In genomic region chr6:97394473-97395075, GRCm38 (mm10) we compare ENCODE assay signal across 13 mouse cellular contexts.
DNase-seq lines count a peak whose midpoint lies in the region; ATAC-seq and TF ChIP-seq lines count a peak whose summit lies in the region.
"Had no signal": no experiment of that assay in that cellular context is flagged by ENCODE, and none has a peak within 500 bp of the region (broad histone marks: within the 10 kb centered on the region; RNA-seq: fewer than 3 reads in every experiment).

No protein-coding gene starts in this region.

- TF ChIP-seq CTCF in intestine, postnatal 0 days (IDR thresholded peaks at IDR 0.05; ENCODE audit: low read depth), result no peak

- no peak overlapping the region for H3K4me2 ChIP-seq in intestine, embryonic 15.5 days (replicated peaks)
- H3K4me2 ChIP-seq in intestine, postnatal 0 days (replicated peaks; ENCODE audit: low read depth), result no peak overlapping the region
- no peak overlapping the region for H3K4me2 ChIP-seq in hindbrain, embryonic 16.5 days (ENCODE audit: low read length)
- 0 out of 2 replicates have a peak overlapping the region, but pooled peaks have one; percentile 5 for H3K4me2 ChIP-seq in neural tube, embryonic 15.5 days
- H3K4me2 ChIP-seq: embryonic facial prominence, embryonic 15.5 days had no signal

- ATAC-seq in intestine, embryonic 15.5 days, result 0 out of 2 replicates have a peak, but pooled peaks have one; percentile 26
- no peak for ATAC-seq in intestine, postnatal 0 days
- ATAC-seq in hindbrain, embryonic 16.5 days, result 0 out of 2 replicates have a peak, but pooled peaks have one; percentile 16
- ATAC-seq in neural tube, embryonic 15.5 days (ENCODE audit: low FRiP score), result no peak

- H3K9me3 ChIP-seq in intestine, embryonic 15.5 days, result no peaks in the 10 kb centered on the region
- H3K9me3 ChIP-seq in intestine, postnatal 0 days (ENCODE audit: control insufficient read depth), result no peaks in the 10 kb centered on the region
- no peaks in the 10 kb centered on the region for H3K9me3 ChIP-seq in embryonic facial prominence, embryonic 10.5 days
- H3K9me3 ChIP-seq in hindbrain, embryonic 16.5 days (ENCODE audit: control insufficient read depth, low read length), result no peaks in the 10 kb centered on the region
- H3K9me3 ChIP-seq in neural tube, embryonic 15.5 days (replicated peaks), result no peaks in the 10 kb centered on the region
- H3K9me3 ChIP-seq: embryonic facial prominence, embryonic 15.5 days; megakaryocyte, embryonic 14.5 days had no signal

- H3K27me3 ChIP-seq in intestine, embryonic 15.5 days (replicated peaks), result no peaks in the 10 kb centered on the region
- no peaks in the 10 kb centered on the region for H3K27me3 ChIP-seq in intestine, postnatal 0 days (replicated peaks; ENCODE audit: control insufficient read depth, insufficient read depth, low read length)
- H3K27me3 ChIP-seq in embryonic facial prominence, embryonic 10.5 days (replicated peaks; ENCODE audit: low read depth, poor library complexity, severe bottlenecking), result no peaks in the 10 kb centered on the region
- H3K27me3 ChIP-seq in hindbrain, embryonic 16.5 days (replicated peaks; ENCODE audit: control insufficient read depth, insufficient read depth, low read length), result no peaks in the 10 kb centered on the region
- H3K27me3 ChIP-seq in neural tube, embryonic 15.5 days (replicated peaks), result no peaks in the 10 kb centered on the region
- H3K27me3 ChIP-seq: CH12.LX; embryonic facial prominence, embryonic 15.5 days; megakaryocyte, embryonic 14.5 days had no signal

- no peak overlapping the region for H3K9ac ChIP-seq in intestine, embryonic 15.5 days
- H3K9ac ChIP-seq in intestine, postnatal 0 days (ENCODE audit: low read depth, low read length), result no peak overlapping the region
- H3K9ac ChIP-seq in hindbrain, embryonic 16.5 days (ENCODE audit: low read depth, low read length), result no peak overlapping the region
- no peak overlapping the region for H3K9ac ChIP-seq in neural tube, embryonic 15.5 days (replicated peaks)
- H3K9ac ChIP-seq: embryonic facial prominence, embryonic 15.5 days; liver, embryonic 14.5 days had no signal

- no peak overlapping the region for H3K4me3 ChIP-seq in intestine, embryonic 15.5 days (replicated peaks)
- no peak overlapping the region for H3K4me3 ChIP-seq in intestine, postnatal 0 days (ENCODE audit: low read depth, low read length)
- H3K4me3 ChIP-seq in embryonic facial prominence, embryonic 10.5 days, result no peak overlapping the region
- H3K4me3 ChIP-seq in hindbrain, embryonic 16.5 days (ENCODE audit: low read length), result no peak overlapping the region
- H3K4me3 ChIP-seq in neural tube, embryonic 15.5 days (replicated peaks), result no peak overlapping the region
- H3K4me3 ChIP-seq: embryonic facial prominence, embryonic 15.5 days; megakaryocyte, embryonic 14.5 days had no signal

- no peak overlapping the region for H3K27ac ChIP-seq in intestine, embryonic 15.5 days
- no peak overlapping the region for H3K27ac ChIP-seq in intestine, postnatal 0 days (ENCODE audit: low read depth, low read length)
- H3K27ac ChIP-seq in embryonic facial prominence, embryonic 10.5 days (replicated peaks), result 0 out of 2 replicates have a peak overlapping the region, but pooled peaks have one; percentile 30
- no peak overlapping the region for H3K27ac ChIP-seq in hindbrain, embryonic 16.5 days (ENCODE audit: low read depth, low read length)
- 0 out of 2 replicates have a peak overlapping the region, but pooled peaks have one; percentile 41 for H3K27ac ChIP-seq in neural tube, embryonic 15.5 days (replicated peaks)
- H3K27ac ChIP-seq: liver, embryonic 14.5 days had no signal

- WGBS in intestine, embryonic 15.5 days, result 36% methylated on average over 12 of the region's 12 CpGs
- WGBS in intestine, postnatal 0 days, result 44% methylated on average over 12 of the region's 12 CpGs
- 43% methylated on average over 12 of the region's 12 CpGs for WGBS in embryonic facial prominence, embryonic 10.5 days
- WGBS in hindbrain, embryonic 16.5 days, result 41% methylated on average over 12 of the region's 12 CpGs
- WGBS in neural tube, embryonic 15.5 days, result 22% methylated on average over 12 of the region's 12 CpGs

- no peak for DNase-seq in embryonic facial prominence, embryonic 10.5 days (ENCODE audit: low spot score)
- no peak for DNase-seq in gastrocnemius, postnatal 25 days
- no peak for DNase-seq in frontal cortex, postnatal 14 days (ENCODE audit: low spot score in 2 of 2)
- DNase-seq in MN1 (ENCODE audit: low spot score), result no peak
- DNase-seq: gastrocnemius, postnatal 36 days had no signal

- H3K4me1 ChIP-seq in intestine, embryonic 15.5 days (replicated peaks), result peaks cover 12% of the 10 kb centered on the region; the same call in 1 of the 2 replicates
- peaks cover 6% of the 10 kb centered on the region; the same call in 1 of the 2 replicates for H3K4me1 ChIP-seq in intestine, postnatal 0 days (replicated peaks; ENCODE audit: control insufficient read depth, insufficient read depth, low read length)
- H3K4me1 ChIP-seq in embryonic facial prominence, embryonic 10.5 days, result peaks cover 30% of the 10 kb centered on the region
- peaks cover 10% of the 10 kb centered on the region for H3K4me1 ChIP-seq in hindbrain, embryonic 16.5 days (ENCODE audit: control insufficient read depth, insufficient read depth, low read depth, low read length)
- H3K4me1 ChIP-seq in neural tube, embryonic 15.5 days, result peaks cover 31% of the 10 kb centered on the region

- H3K36me3 ChIP-seq in intestine, embryonic 15.5 days, result no peaks in the 10 kb centered on the region
- H3K36me3 ChIP-seq in intestine, postnatal 0 days (ENCODE audit: control insufficient read depth, insufficient read depth), result no peaks in the 10 kb centered on the region
- H3K36me3 ChIP-seq in embryonic facial prominence, embryonic 10.5 days (replicated peaks), result no peaks in the 10 kb centered on the region
- H3K36me3 ChIP-seq in hindbrain, embryonic 16.5 days (ENCODE audit: control insufficient read depth, insufficient read depth, low read length), result no peaks in the 10 kb centered on the region
- no peaks in the 10 kb centered on the region for H3K36me3 ChIP-seq in neural tube, embryonic 15.5 days
- H3K36me3 ChIP-seq: embryonic facial prominence, embryonic 15.5 days had no signal

Comparison
In these comparisons a context has a peak if more than half of its experiments do, and no peak if none do; other contexts are left out.
1. ATAC-seq: peak in intestine, embryonic 15.5 days (single experiment) and hindbrain, embryonic 16.5 days (single experiment); none in intestine, postnatal 0 days (single experiment) and neural tube, embryonic 15.5 days (single experiment).
2. H3K27ac ChIP-seq: peak in embryonic facial prominence, embryonic 10.5 days (single experiment) and neural tube, embryonic 15.5 days (single experiment); none in intestine, embryonic 15.5 days (single experiment), intestine, postnatal 0 days (single experiment) and hindbrain, embryonic 16.5 days (single experiment).